Mouse (Mus musculus) neural tube, embryonic 10.5 days (tissue): ENCODE measurements around the gene Zfyve19.

Experiments used
- DNase-seq: peaks from one replicate; pipeline ENCODE4 v3.0.0-alpha.2; 2017; ENCODE audit warnings: low spot score; ENCODE audit errors: extremely low spot score

The Zfyve19 gene

GRCm38 (mm10) chr2:119208344-119209175 lies at the start of gene Zfyve19, which contains the start of gene Dnajc17:
TSS of gene Zfyve19 (plus strand) at chr2:119208617.
TSS of gene Dnajc17 (minus strand) at chr2:119208795.
- peak; percentile 94 for DNase-seq

- no peak for DNase-seq
Measured at GRCm38 (mm10) chr2:119161247-119161646, 47.2 kb upstream of the Zfyve19 start.

GRCm38 (mm10) chr2:119163135-119163534 lies 45.3 kb upstream of the Zfyve19 start:
- no peak for DNase-seq

- no peak for DNase-seq
Measured at GRCm38 (mm10) chr2:119163999-119164398, 44.4 kb upstream of the Zfyve19 start.

- DNase-seq = no peak
Measured at GRCm38 (mm10) chr2:119165401-119165800, 43.0 kb upstream of the Zfyve19 start.

GRCm38 (mm10) chr2:119166901-119167865 lies 41.2 kb upstream of the Zfyve19 start, which contains the start of gene Gchfr:
TSS of gene Gchfr (plus strand) at chr2:119167773.
- DNase-seq = peak; percentile 72

GRCm38 (mm10) chr2:119167866-119168256 lies 40.6 kb upstream of the Zfyve19 start:
- peak; percentile 45 for DNase-seq

- no peak for DNase-seq
Measured at GRCm38 (mm10) chr2:119170282-119170681, 38.1 kb upstream of the Zfyve19 start.

GRCm38 (mm10) chr2:119171574-119171973 lies 36.8 kb upstream of the Zfyve19 start:
- no peak for DNase-seq

GRCm38 (mm10) chr2:119172446-119172845 lies 36.0 kb upstream of the Zfyve19 start:
- DNase-seq = no peak

GRCm38 (mm10) chr2:119172862-119173576 lies 35.4 kb upstream of the Zfyve19 start:
- no peak for DNase-seq

GRCm38 (mm10) chr2:119173991-119174651 lies 34.3 kb upstream of the Zfyve19 start, which contains the start of gene Gm14137:
TSS of gene Gm14137 (plus strand) at chr2:119174509.
- no peak for DNase-seq

- DNase-seq = no peak
Measured at GRCm38 (mm10) chr2:119174866-119175265, 33.6 kb upstream of the Zfyve19 start.

GRCm38 (mm10) chr2:119175614-119176013 lies 32.8 kb upstream of the Zfyve19 start:
- no peak for DNase-seq

GRCm38 (mm10) chr2:119176761-119177160 lies 31.7 kb upstream of the Zfyve19 start:
- DNase-seq = no peak

- no peak for DNase-seq
Measured at GRCm38 (mm10) chr2:119177384-119177939, 31.0 kb upstream of the Zfyve19 start.

GRCm38 (mm10) chr2:119182914-119183313 lies 25.5 kb upstream of the Zfyve19 start:
- no peak for DNase-seq

GRCm38 (mm10) chr2:119189029-119189710 lies 19.2 kb upstream of the Zfyve19 start:
- peak; percentile 90 for DNase-seq

GRCm38 (mm10) chr2:119190969-119191368 lies 17.4 kb upstream of the Zfyve19 start:
- DNase-seq = no peak

GRCm38 (mm10) chr2:119194140-119194539 lies 14.3 kb upstream of the Zfyve19 start:
- no peak for DNase-seq
